Mouse (Mus musculus): ENCODE results near the gene Nit1. TPM values are rescaled to one million over a fixed set of nuclear protein-coding genes. Genes with fewer than 3 reads are reported as not detected.

Gene Nit1
- polyA plus RNA-seq (2014; fragmentation: Nextera tagmentation; extraction: Ambion mirVana), result 28.4 and 31.8 TPM in 2 replicates

- H3K36me3 ChIP-seq (ENCODE audit: control insufficient read depth, insufficient read depth, low read length), result peaks cover 33% of the 10 kb centered on the region
- peak; percentile 82 for ATAC-seq (ENCODE audit: insufficient number of reproducible peaks, insufficient read depth, low FRiP score, low read depth)
- WGBS, result 1% methylated on average over 53 of the region's 53 CpGs
- peak within 1 kb of the TSS; percentile 45 to 76; a peak in 3 of 4 replicates for H3K27ac ChIP-seq (replicated peaks in 1 of 2; ENCODE audit: control insufficient read depth in 1 of 2, insufficient read depth in 1 of 2, low read depth in 2 of 2, low read length in 2 of 2)
- H3K4me2 ChIP-seq (ENCODE audit: low read length), result peak within 1 kb of the TSS; percentile 91
- peaks cover 5% of the 10 kb centered on the region for H3K9me3 ChIP-seq (ENCODE audit: control insufficient read depth, low read length)
- no peaks in the 10 kb centered on the region for H3K27me3 ChIP-seq (ENCODE audit: control insufficient read depth, insufficient read depth, low read length)
- H3K4me3 ChIP-seq (ENCODE audit: control insufficient read depth in 1 of 2, insufficient read depth in 1 of 2, low read depth in 1 of 2, low read length in 2 of 2), result peak within 1 kb of the TSS; percentile 62 to 96
- H3K9ac ChIP-seq (ENCODE audit: low read length), result peak within 1 kb of the TSS; percentile 94
- peaks cover 5 to 13% of the 10 kb centered on the region in 2 experiments for H3K4me1 ChIP-seq (ENCODE audit: control insufficient read depth in 2 of 2, insufficient read depth in 2 of 2, low read length in 2 of 2)
Observed at GRCm38 (mm10) chr1:171345225-171346094, at the start of gene Nit1, which contains the start of gene Pfdn2. Nit1 (minus strand) TSS chr1:171345646. Pfdn2 (plus strand) TSS chr1:171345670.

GRCm38 (mm10) chr1:171390101-171390500 lies 44.7 kb upstream of the Nit1 start:
- no peak for ATAC-seq (ENCODE audit: insufficient number of reproducible peaks, insufficient read depth, low FRiP score, low read depth)
- no peak overlapping the region for H3K4me3 ChIP-seq (ENCODE audit: control insufficient read depth in 1 of 2, insufficient read depth in 1 of 2, low read depth in 1 of 2, low read length in 2 of 2)
- 81% methylated on average over 4 of the region's 4 CpGs for WGBS
- H3K4me1 ChIP-seq (ENCODE audit: control insufficient read depth in 2 of 2, insufficient read depth in 2 of 2, low read length in 2 of 2), result peaks cover 0 to 2% of the 10 kb centered on the region in 2 experiments; a peak in 1 of 4 replicates
- H3K4me2 ChIP-seq (ENCODE audit: low read length), result no peak overlapping the region
- no peak overlapping the region for H3K27ac ChIP-seq (replicated peaks in 1 of 2; ENCODE audit: control insufficient read depth in 1 of 2, insufficient read depth in 1 of 2, low read depth in 2 of 2, low read length in 2 of 2)
- H3K27me3 ChIP-seq (ENCODE audit: control insufficient read depth, insufficient read depth, low read length), result no peaks in the 10 kb centered on the region
- H3K9ac ChIP-seq (ENCODE audit: low read length), result no peak overlapping the region
- no peaks in the 10 kb centered on the region for H3K36me3 ChIP-seq (ENCODE audit: control insufficient read depth, insufficient read depth, low read length)
- H3K9me3 ChIP-seq (ENCODE audit: control insufficient read depth, low read length), result no peaks in the 10 kb centered on the region

- 74% methylated on average over 15 of the region's 15 CpGs for WGBS
- Histone ChIP-seq H3K9me3 (ENCODE audit: control insufficient read depth, low read length) (no peaks in the 10 kb centered on the region), H3K4me3 (ENCODE audit: control insufficient read depth in 1 of 2, insufficient read depth in 1 of 2, low read depth in 1 of 2, low read length in 2 of 2) (peak within 1 kb of the TSS in 1 of 2 experiments; percentile 6; a peak in 1 of 4 replicates), H3K27ac (replicated peaks in 1 of 2; ENCODE audit: control insufficient read depth in 1 of 2, insufficient read depth in 1 of 2, low read depth in 2 of 2, low read length in 2 of 2) (no peak within 1 kb of the TSS), H3K27me3 (ENCODE audit: control insufficient read depth, insufficient read depth, low read length) (no peaks in the 10 kb centered on the region), H3K36me3 (ENCODE audit: control insufficient read depth, insufficient read depth, low read length) (no peaks in the 10 kb centered on the region), H3K4me2 (ENCODE audit: low read length) (no peak within 1 kb of the TSS), H3K4me1 (ENCODE audit: control insufficient read depth in 2 of 2, insufficient read depth in 2 of 2, low read length in 2 of 2) (peaks cover 0 to 2% of the 10 kb centered on the region in 2 experiments; a peak in 1 of 4 replicates), H3K9ac (ENCODE audit: low read length) (no peak within 1 kb of the TSS)
- no peak for ATAC-seq (ENCODE audit: insufficient number of reproducible peaks, insufficient read depth, low FRiP score, low read depth)
Observed at GRCm38 (mm10) chr1:171388376-171389102, 43.1 kb upstream of the Nit1 start, which contains the start of gene Arhgap30. Arhgap30 (plus strand) TSS chr1:171388954.

GRCm38 (mm10) chr1:171387099-171387498 lies 41.7 kb upstream of the Nit1 start:
- Histone ChIP-seq H3K4me3 (ENCODE audit: control insufficient read depth in 1 of 2, insufficient read depth in 1 of 2, low read depth in 1 of 2, low read length in 2 of 2) (peak overlapping the region; percentile 1 to 24; a peak in 1 of 4 replicates), H3K9me3 (ENCODE audit: control insufficient read depth, low read length) (no peaks in the 10 kb centered on the region), H3K27me3 (ENCODE audit: control insufficient read depth, insufficient read depth, low read length) (no peaks in the 10 kb centered on the region), H3K27ac (replicated peaks in 1 of 2; ENCODE audit: control insufficient read depth in 1 of 2, insufficient read depth in 1 of 2, low read depth in 2 of 2, low read length in 2 of 2) (no peak overlapping the region), H3K36me3 (ENCODE audit: control insufficient read depth, insufficient read depth, low read length) (no peaks in the 10 kb centered on the region), H3K9ac (ENCODE audit: low read length) (no peak overlapping the region), H3K4me1 (ENCODE audit: control insufficient read depth in 2 of 2, insufficient read depth in 2 of 2, low read length in 2 of 2) (peaks cover 0 to 2% of the 10 kb centered on the region in 2 experiments; a peak in 1 of 4 replicates), H3K4me2 (ENCODE audit: low read length) (peak overlapping the region; percentile 52)
- 15% methylated on average over 6 of the region's 6 CpGs for WGBS
- ATAC-seq (ENCODE audit: insufficient number of reproducible peaks, insufficient read depth, low FRiP score, low read depth), result no peak

GRCm38 (mm10) chr1:171385171-171385570 lies 39.7 kb upstream of the Nit1 start:
- no peak overlapping the region for H3K4me3 ChIP-seq (ENCODE audit: control insufficient read depth in 1 of 2, insufficient read depth in 1 of 2, low read depth in 1 of 2, low read length in 2 of 2)
- H3K4me1 ChIP-seq (ENCODE audit: control insufficient read depth in 2 of 2, insufficient read depth in 2 of 2, low read length in 2 of 2), result peaks cover 2 to 3% of the 10 kb centered on the region in 2 experiments; a peak in 2 of 4 replicates
- no peak overlapping the region for H3K9ac ChIP-seq (ENCODE audit: low read length)
- H3K36me3 ChIP-seq (ENCODE audit: control insufficient read depth, insufficient read depth, low read length), result no peaks in the 10 kb centered on the region
- no peak overlapping the region for H3K4me2 ChIP-seq (ENCODE audit: low read length)
- 61% methylated on average over 9 of the region's 9 CpGs for WGBS
- no peak overlapping the region for H3K27ac ChIP-seq (replicated peaks in 1 of 2; ENCODE audit: control insufficient read depth in 1 of 2, insufficient read depth in 1 of 2, low read depth in 2 of 2, low read length in 2 of 2)
- no peaks in the 10 kb centered on the region for H3K9me3 ChIP-seq (ENCODE audit: control insufficient read depth, low read length)
- ATAC-seq (ENCODE audit: insufficient number of reproducible peaks, insufficient read depth, low FRiP score, low read depth), result no peak
- H3K27me3 ChIP-seq (ENCODE audit: control insufficient read depth, insufficient read depth, low read length), result peaks cover 9% of the 10 kb centered on the region; the same call in 1 of the 2 replicates

- no peaks in the 10 kb centered on the region for H3K9me3 ChIP-seq (ENCODE audit: control insufficient read depth, low read length)
- peaks cover 2 to 5% of the 10 kb centered on the region in 2 experiments; a peak in 2 of 4 replicates for H3K4me1 ChIP-seq (ENCODE audit: control insufficient read depth in 2 of 2, insufficient read depth in 2 of 2, low read length in 2 of 2)
- H3K27me3 ChIP-seq (ENCODE audit: control insufficient read depth, insufficient read depth, low read length), result peaks cover 14% of the 10 kb centered on the region
- H3K4me2 ChIP-seq (ENCODE audit: low read length), result no peak overlapping the region
- ATAC-seq (ENCODE audit: insufficient number of reproducible peaks, insufficient read depth, low FRiP score, low read depth), result no peak
- H3K9ac ChIP-seq (ENCODE audit: low read length), result no peak overlapping the region
- H3K4me3 ChIP-seq (ENCODE audit: control insufficient read depth in 1 of 2, insufficient read depth in 1 of 2, low read depth in 1 of 2, low read length in 2 of 2), result no peak overlapping the region
- no peak overlapping the region for H3K27ac ChIP-seq (replicated peaks in 1 of 2; ENCODE audit: control insufficient read depth in 1 of 2, insufficient read depth in 1 of 2, low read depth in 2 of 2, low read length in 2 of 2)
- WGBS, result 61% methylated on average over 9 of the region's 9 CpGs
- no peaks in the 10 kb centered on the region for H3K36me3 ChIP-seq (ENCODE audit: control insufficient read depth, insufficient read depth, low read length)
Observed at GRCm38 (mm10) chr1:171384361-171384760, 38.9 kb upstream of the Nit1 start.

GRCm38 (mm10) chr1:171382096-171382620 lies 36.7 kb upstream of the Nit1 start:
- no peak for ATAC-seq (ENCODE audit: insufficient number of reproducible peaks, insufficient read depth, low FRiP score, low read depth)
- Histone ChIP-seq H3K27me3 (ENCODE audit: control insufficient read depth, insufficient read depth, low read length) (peaks cover 14% of the 10 kb centered on the region), H3K9me3 (ENCODE audit: control insufficient read depth, low read length) (no peaks in the 10 kb centered on the region), H3K27ac (replicated peaks in 1 of 2; ENCODE audit: control insufficient read depth in 1 of 2, insufficient read depth in 1 of 2, low read depth in 2 of 2, low read length in 2 of 2) (no peak overlapping the region), H3K36me3 (ENCODE audit: control insufficient read depth, insufficient read depth, low read length) (no peaks in the 10 kb centered on the region), H3K4me3 (ENCODE audit: control insufficient read depth in 1 of 2, insufficient read depth in 1 of 2, low read depth in 1 of 2, low read length in 2 of 2) (no peak overlapping the region), H3K4me1 (ENCODE audit: control insufficient read depth in 2 of 2, insufficient read depth in 2 of 2, low read length in 2 of 2) (peaks cover 2 to 5% of the 10 kb centered on the region in 2 experiments; a peak in 2 of 4 replicates), H3K4me2 (ENCODE audit: low read length) (no peak overlapping the region), H3K9ac (ENCODE audit: low read length) (no peak overlapping the region)
- WGBS, result 81% methylated on average over 11 of the region's 11 CpGs
